Mouse (Mus musculus): ENCODE data around the gene Pla2g3.
A peak's percentile ranks its signal among the peaks of the same experiment; 100 is the strongest.

The Pla2g3 gene

DNA sequence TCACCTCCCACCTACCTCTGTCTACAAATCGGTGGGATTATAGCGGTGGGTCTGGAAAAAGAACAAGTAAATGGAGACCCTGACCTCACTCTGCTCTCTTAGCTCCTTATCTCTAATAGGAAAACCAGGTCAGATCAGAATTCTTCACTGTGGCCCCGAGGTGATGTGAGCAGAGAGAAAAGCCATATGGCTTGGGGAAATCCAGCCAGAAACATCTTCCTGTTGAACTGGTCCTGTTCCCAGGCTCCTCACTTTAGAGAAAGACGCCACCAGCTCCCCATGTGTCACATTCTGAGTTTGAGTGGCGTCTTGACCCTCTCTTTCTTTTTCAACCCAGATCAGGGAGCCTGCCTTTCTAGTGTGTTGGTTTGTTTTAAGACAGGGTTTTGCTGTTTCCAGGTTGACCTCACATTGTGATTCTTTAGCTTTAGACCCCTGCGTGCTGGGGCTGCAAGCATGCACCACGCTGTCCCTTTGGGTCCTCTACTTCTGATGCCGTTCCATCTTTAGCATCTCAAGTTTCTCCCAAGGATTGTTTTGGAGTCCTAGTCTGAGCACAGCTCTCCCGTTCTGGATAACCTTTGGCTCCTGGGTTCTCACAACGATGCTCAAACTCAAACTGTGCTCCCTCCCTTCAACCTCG lies 31.8 kb downstream of the Pla2g3 start:
- no peak for DNase-seq (ENCODE audit: low spot score in 2 of 2)

DNA sequence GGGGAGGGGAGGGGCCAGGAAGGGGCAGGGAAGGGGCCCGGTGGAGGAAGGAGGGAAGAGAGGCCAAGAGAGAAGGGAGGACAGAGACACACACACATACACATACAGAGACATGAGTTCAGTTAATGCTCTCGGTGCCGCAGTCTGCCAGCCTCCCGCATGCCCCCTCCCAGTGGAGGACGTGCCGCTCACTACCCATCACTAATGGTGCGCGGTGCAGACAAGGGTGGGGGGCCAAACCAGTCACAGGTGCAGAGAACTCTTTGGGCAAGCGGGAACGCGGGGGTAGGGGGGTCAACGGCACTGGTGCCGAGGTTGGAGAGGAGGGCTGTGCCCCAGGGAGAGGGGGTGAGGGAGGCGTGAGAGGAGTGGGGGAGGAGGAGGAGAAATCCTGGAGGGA lies 32.8 kb downstream of the Pla2g3 start:
- no peak for DNase-seq (ENCODE audit: low spot score in 2 of 2)

- DNase-seq (ENCODE audit: low spot score in 2 of 2) = no peak
Observed at GRCm38 (mm10) chr11:3521339-3522224, 33.5 kb downstream of the Pla2g3 start.

DNA sequence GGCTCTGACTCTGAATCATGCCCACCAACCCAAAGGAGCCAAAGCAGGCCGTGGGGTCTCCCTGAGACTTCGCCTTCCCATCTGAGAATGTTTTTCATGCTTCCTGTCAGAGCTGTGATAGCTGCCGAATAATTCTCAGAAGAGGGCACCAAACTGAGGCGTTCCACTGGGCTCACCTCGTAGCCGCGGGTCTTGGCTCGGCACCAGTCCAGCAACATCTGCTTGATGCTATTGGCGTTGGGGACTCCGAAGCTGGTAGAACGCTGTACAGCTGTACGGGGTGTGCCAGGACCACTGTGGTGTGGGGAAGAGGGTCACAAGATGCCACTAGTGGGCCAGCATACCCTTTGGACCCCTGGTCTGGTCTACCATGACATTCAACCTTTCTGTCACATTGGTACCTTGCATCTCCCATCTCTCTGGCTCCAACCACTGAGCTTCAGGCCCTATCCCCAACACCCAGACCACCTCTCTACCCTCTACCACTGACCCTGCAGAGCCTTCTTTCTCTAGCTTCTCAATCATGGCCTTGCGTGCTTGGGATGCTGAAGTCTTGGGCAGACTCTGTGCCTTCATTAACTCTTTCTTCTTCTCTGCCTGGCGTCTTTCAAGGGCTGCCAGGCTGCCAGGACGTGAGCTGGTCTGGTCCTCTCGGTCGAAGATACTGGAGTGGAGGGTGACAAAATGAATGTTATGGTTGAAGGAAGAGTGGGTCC lies 34.4 kb downstream of the Pla2g3 start:
- DNase-seq (ENCODE audit: low spot score in 2 of 2) = no peak

- no peak for DNase-seq (ENCODE audit: low spot score in 2 of 2)
Observed at GRCm38 (mm10) chr11:3523840-3524582, 35.9 kb downstream of the Pla2g3 start.

DNA sequence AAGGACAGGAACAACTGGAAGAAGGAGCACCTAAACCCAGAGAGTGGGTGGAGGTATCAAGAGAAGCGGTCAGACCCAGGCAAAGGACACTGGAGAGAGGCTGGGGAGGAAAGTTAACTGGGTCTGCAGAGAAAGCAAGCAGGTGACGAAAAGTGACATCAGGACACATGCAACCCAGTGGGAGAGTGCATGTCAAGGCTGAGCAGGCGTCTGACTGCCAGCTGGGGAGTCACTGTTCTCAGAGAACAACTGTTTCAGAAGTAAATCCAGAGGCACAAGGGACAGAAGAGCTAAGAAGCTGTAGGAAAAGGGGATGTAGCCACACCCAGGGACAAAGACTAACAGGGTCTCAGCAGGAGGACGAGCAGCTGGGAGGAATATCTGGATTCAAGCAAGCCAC lies 37.5 kb downstream of the Pla2g3 start:
- DNase-seq (ENCODE audit: low spot score in 2 of 2) = no peak

DNA sequence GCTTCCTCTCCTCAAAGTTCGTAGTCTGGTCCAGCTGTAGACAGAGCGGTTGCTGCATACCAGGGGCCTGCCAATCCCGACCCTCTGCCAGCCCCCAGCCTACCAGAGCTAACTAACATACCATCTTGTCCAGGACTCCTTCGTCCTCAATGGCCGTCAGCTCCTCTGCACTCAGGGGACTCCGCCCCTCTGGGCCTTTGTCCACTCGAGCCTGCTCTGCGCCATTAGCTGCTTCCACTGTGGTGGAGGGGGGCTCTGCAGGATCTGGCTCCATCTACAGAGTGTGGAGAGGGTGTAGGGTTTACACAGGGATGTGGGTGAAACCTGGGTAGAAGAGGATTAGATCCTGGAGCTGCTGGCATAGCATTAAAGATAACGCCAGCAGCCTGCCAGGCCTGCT lies 38.1 kb downstream of the Pla2g3 start:
- no peak for DNase-seq (ENCODE audit: low spot score in 2 of 2)

- DNase-seq (ENCODE audit: low spot score in 2 of 2) = no peak
Observed at GRCm38 (mm10) chr11:3526979-3527738, 39.1 kb downstream of the Pla2g3 start.

DNA sequence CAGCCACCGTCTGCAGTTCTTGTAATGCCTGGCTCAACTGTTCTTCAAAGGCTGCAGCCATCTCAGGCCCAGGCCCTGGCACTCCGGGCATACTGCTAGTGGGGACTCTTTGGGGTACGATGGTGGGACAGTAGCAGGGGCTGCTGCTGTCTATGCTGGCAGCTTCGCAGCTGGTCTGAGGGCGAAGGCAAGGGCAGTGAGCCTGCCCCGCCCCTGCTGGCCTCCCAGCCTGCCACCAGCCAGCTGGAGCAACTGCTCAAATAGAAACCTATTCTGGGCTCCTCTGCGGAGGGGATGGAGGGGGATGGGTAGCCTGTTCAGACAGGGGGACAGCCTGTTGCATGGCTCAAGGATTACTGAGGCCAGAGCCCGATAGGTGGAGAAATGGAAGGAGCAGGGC lies 39.7 kb downstream of the Pla2g3 start:
- no peak for DNase-seq (ENCODE audit: low spot score in 2 of 2)

- no peak for DNase-seq (ENCODE audit: low spot score in 2 of 2)
Observed at GRCm38 (mm10) chr11:3528208-3528607, 40.1 kb downstream of the Pla2g3 start.

GRCm38 (mm10) chr11:3529476-3530252 lies 41.6 kb downstream of the Pla2g3 start:
- no peak for DNase-seq (ENCODE audit: low spot score in 2 of 2)

DNA sequence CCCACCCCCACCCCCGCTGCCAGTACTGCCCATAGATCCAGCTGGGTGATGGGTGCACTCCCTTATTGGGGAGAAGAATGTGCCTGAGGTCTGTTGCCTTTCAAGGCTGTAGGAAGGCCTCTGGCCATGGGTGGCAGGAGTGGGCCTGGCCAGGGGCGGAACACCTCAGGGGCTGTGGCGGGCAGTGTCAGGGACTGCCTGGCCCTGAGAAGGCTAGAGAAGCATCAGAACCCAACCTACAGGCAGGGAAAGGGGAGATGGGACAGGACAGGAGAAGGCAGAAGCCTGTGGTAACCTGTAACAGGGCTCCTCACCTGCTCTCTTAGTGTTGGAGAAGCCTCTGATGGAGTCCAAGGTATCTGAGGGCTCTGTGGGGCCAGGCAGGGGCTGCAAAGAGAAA lies 42.6 kb downstream of the Pla2g3 start:
- DNase-seq (ENCODE audit: low spot score in 2 of 2) = no peak

GRCm38 (mm10) chr11:3531634-3532033 lies 43.5 kb downstream of the Pla2g3 start:
- no peak for DNase-seq (ENCODE audit: low spot score in 2 of 2)

- no peak for DNase-seq (ENCODE audit: low spot score in 2 of 2)
Observed at GRCm38 (mm10) chr11:3532101-3532931, 44.2 kb downstream of the Pla2g3 start.

- DNase-seq (ENCODE audit: low spot score in 2 of 2) = no peak
Observed at GRCm38 (mm10) chr11:3533406-3533932, 45.4 kb downstream of the Pla2g3 start.

DNA sequence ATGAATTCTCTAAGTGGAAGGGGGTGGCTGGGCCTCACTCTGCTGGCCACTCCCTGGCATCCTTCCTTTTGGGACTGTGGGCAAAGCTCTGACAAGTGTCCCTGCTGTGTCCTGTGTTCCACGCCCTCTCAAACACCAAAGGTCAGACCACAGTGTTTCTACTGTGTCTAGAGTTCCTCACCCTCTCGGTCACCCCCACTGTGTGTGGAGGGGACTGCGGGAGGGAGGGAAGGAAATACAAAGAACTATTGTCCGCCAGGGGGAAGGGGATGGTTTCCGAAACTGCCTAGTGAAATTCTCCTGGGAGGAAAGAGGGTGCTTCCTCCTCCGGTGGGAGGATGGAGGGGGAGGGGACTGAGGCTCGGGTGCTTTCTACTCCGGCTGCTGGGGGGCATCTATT lies 46.9 kb downstream of the Pla2g3 start:
- DNase-seq (ENCODE audit: low spot score in 2 of 2) = no peak

DNA sequence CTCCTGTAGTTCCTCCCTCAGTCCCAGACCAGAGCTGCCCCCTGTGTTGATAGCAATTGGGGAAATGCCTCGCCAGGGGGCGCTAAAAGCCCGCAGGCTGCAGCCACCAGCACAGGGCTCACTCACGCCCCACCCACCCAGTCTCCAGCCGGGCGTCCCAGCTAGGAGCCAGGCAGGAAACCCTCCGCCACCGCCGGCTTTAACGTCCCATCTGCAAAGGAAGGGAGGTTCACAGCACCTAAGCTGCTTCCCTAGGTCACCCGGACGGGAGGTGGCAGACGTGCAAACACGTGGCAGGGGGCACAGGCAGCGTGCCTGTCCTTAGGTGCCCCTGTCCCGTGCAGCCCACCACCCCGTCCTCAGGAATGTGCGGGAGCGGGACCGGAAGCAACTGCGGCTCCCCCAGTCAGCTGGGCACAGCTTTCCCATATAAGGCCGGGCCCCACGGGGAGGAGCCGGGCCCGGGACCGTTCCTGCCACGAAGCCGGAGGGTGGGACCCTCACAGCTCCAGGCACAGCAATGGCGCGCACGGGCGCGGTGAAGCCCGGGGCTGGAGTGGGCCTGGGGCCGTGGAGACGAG lies 47.4 kb downstream of the Pla2g3 start:
- DNase-seq (ENCODE audit: low spot score in 2 of 2) = peak; percentile 83 to 93

- DNase-seq (ENCODE audit: low spot score in 2 of 2) = peak; percentile 11 to 18
Observed at GRCm38 (mm10) chr11:3536082-3536481, 48.0 kb downstream of the Pla2g3 start.
